Mouse (Mus musculus) midbrain, embryonic 12.5 days (tissue): ENCODE data around the gene Haus8. TPM values are rescaled to one million over a fixed set of nuclear protein-coding genes. Genes with fewer than 3 reads are reported as not detected.
"Not testable (repeated sequence)": the region's sequence is repeated elsewhere in the genome, so short reads cannot be mapped to it uniquely, and the experiment has no call there.

Experiments
- ATAC-seq: fragments of 200-750 bp; cut with Nextera tagmentation; 2 replicates; pipeline ENCODE4 v1.8.0; 2017; ENCODE audit warnings: low read depth, moderate TSS enrichment, moderate library complexity; ENCODE audit not compliant: low FRiP score
- H3K27ac ChIP-seq: fragments of 300-500 bp; sonication (generic); replicated peaks from 2 replicates; pipeline ENCODE4 v1.5.1; 2016; ENCODE audit warnings: mild to moderate bottlenecking
- H3K27me3 ChIP-seq: fragments of 300-500 bp; sonication (generic); 2 replicates; pipeline ENCODE4 v1.6.1; 2016; ENCODE audit warnings: mild to moderate bottlenecking
- H3K36me3 ChIP-seq: fragments of 300-500 bp; sonication (generic); 2 replicates; pipeline ENCODE4 v1.6.1; 2016
- H3K4me1 ChIP-seq: fragments of 300-500 bp; sonication (generic); 2 replicates; pipeline ENCODE4 v1.6.1; 2016
- H3K4me2 ChIP-seq: fragments of 300-500 bp; sonication (generic); replicated peaks from 2 replicates; pipeline ENCODE4 v1.6.1; 2016; ENCODE audit warnings: mild to moderate bottlenecking, moderate library complexity
- H3K4me3 ChIP-seq: fragments of 300-500 bp; sonication (generic); 2 replicates; pipeline ENCODE4 v1.5.1; 2016; ENCODE audit warnings: mild to moderate bottlenecking
- H3K9ac ChIP-seq: fragments of 300-500 bp; sonication (generic); replicated peaks from 2 replicates; pipeline ENCODE4 v1.6.1; 2016; ENCODE audit warnings: mild to moderate bottlenecking, moderate library complexity
- H3K9me3 ChIP-seq: fragments of 300-500 bp; sonication (generic); 2 replicates; pipeline ENCODE4 v1.6.1; 2016; ENCODE audit warnings: mild to moderate bottlenecking
- WGBS: fragments of 180-500 bp; shearing (Covaris S2); methylation state at CpG from one replicate; pipeline ENCODE4 v1.1.7; 2016; 5-methylcytosine and 5-hydroxymethylcytosine counted together
- polyA plus RNA-seq: library from polyadenylated mRNA; unstranded; fragments of >200 nt; fragmentation: Nextera tagmentation; extraction: Ambion mirVana; gene quantifications from 2 replicates; pipeline ENCODE4 v1.2.1, GENCODE M21; 2016

The Haus8 gene
- polyA plus RNA-seq, 1 experiment from 2014 or later: 57.7 TPM

DNA sequence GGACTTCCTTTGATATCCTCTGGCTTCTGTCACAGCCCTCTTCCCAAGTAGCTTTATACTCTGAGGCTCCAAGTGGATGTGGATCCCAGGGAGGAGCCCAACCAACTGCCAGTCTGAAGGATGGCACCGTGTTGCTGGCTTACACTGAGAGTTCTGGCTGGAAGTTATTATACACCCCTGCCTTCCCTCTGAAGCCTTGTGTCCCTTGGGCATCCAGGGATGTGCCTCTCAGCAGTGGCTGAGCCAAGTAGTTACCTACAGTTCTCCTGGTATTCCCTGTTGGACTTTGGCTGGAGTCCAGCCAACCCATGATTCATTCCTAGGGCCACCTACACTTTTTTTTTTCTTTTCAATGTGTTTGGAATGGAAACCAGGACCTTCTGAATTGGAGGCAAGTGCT is 9.0 kb upstream of the Haus8 start:
- H3K36me3 ChIP-seq, H3K9ac ChIP-seq, H3K27ac ChIP-seq, H3K4me1 ChIP-seq, ATAC-seq, H3K9me3 ChIP-seq, H3K27me3 ChIP-seq, H3K4me2 ChIP-seq, H3K4me3 ChIP-seq: not testable (repeated sequence)
- WGBS: 100% methylated on average over 1 of the region's 1 CpGs

DNA sequence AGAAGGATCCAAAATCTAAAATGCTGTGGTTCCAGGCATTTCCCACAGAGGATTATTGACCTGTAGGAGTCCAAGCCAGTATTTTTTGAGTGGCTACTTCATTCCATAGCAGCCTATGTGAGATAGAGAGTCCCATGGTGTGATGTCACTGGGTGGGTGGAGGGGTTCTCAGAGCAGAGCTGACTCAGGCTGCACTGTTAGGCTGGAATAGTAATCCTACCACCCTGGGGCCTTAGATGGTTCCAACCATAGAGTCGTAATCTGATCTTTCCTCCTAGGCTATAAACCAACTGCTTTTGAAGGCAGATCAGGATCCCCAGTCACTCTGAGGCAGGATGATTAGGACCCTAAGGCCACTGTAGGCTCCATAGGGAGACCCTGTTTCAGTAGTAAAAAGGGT is 6.7 kb upstream of the Haus8 start:
- H3K9me3 ChIP-seq, H3K9ac ChIP-seq, ATAC-seq, H3K27me3 ChIP-seq, H3K4me2 ChIP-seq, H3K4me1 ChIP-seq, H3K4me3 ChIP-seq, H3K27ac ChIP-seq, H3K36me3 ChIP-seq: not testable (repeated sequence)
- WGBS: 83% methylated on average over 1 of the region's 1 CpGs

DNA sequence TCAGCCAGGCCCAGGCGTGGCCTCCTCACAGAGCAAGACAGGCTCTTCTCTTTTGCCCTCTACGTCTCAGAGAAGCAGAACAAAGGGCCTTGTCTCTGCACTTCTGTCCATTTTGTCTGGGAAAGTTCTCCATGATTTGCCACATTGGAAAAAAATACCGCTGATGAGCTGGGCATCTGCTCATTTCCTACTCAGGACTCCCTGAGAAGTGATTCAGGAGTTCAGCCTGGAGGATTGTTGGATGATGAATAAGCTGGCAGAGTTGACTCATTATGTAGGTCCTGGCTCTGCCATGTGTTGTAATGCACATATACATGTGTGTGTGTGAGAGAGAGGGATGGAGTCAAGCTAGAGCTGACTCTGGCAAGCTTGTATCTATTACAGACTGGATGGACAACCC is 3.4 kb upstream of the Haus8 start:
- Histone ChIP-seq H3K9ac (no peak overlapping the region), H3K4me3 (no peak overlapping the region), H3K4me2 (no peak overlapping the region), H3K4me1 (peaks cover 22% of the 10 kb centered on the region), H3K9me3 (no peaks in the 10 kb centered on the region), H3K36me3 (no peaks in the 10 kb centered on the region; the same call in 1 of the 2 replicates), H3K27ac (no peak overlapping the region), H3K27me3 (no peaks in the 10 kb centered on the region)
- WGBS: 87% methylated on average over 3 of the region's 3 CpGs
- ATAC-seq: no peak

DNA sequence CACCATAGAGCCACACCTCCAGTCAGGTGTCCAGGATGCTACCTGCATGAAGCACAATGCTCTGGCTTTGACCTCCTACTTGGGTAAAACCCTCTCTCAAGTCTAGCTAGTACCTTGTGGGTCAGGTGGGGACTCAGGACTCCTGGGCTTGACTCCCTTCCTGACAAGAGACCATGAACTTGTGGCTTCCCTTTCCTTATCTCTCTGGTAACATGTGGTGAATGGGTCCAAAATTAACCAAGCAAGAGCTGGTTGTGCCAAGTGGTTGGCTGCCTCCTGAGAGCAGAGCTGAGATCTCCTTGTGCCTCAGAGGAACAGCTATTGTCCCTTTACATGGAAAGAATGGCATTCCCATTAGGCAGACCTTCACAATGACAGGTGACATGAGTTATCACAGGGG is 1.7 kb upstream of the Haus8 start:
- no peaks in the 10 kb centered on the region for H3K9me3 ChIP-seq
- no peak for ATAC-seq
- H3K36me3 ChIP-seq: no peaks in the 10 kb centered on the region; the same call in 1 of the 2 replicates
- H3K4me1 ChIP-seq: peaks cover 26% of the 10 kb centered on the region
- H3K27ac ChIP-seq: no peak overlapping the region
- H3K27me3 ChIP-seq: no peaks in the 10 kb centered on the region
- no peak overlapping the region for H3K9ac ChIP-seq
- no peak overlapping the region for H3K4me3 ChIP-seq
- no peak overlapping the region for H3K4me2 ChIP-seq

DNA sequence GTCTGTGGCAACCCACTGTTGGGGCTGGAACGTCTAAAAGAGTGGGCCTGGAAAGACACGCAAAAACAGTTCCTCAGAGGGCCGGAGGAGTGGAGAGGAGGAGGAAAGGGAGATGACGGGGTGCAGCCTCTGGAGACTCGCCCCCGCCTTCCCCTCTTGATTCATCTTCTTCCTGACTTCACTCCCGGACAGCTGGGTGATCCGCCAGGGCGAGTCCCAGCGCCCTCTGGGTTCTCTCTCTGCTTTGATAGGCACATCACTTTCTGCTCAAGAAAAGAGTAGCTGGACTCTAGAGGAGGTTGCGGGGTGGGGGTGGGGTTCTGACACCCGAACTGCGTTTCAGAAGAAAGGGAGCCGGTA is 397 bp upstream of the Haus8 start:
- Histone ChIP-seq H3K4me2 (peak overlapping the region; percentile 88), H3K4me3 (peak overlapping the region; percentile 87), H3K27me3 (no peaks in the 10 kb centered on the region), H3K36me3 (no peaks in the 10 kb centered on the region; the same call in 1 of the 2 replicates), H3K9me3 (no peaks in the 10 kb centered on the region), H3K4me1 (peaks cover 26% of the 10 kb centered on the region), H3K9ac (peak overlapping the region; percentile 71), H3K27ac (peak overlapping the region; percentile 77)
- 0% methylated on average over 14 of the region's 14 CpGs for WGBS
- no peak for ATAC-seq

DNA sequence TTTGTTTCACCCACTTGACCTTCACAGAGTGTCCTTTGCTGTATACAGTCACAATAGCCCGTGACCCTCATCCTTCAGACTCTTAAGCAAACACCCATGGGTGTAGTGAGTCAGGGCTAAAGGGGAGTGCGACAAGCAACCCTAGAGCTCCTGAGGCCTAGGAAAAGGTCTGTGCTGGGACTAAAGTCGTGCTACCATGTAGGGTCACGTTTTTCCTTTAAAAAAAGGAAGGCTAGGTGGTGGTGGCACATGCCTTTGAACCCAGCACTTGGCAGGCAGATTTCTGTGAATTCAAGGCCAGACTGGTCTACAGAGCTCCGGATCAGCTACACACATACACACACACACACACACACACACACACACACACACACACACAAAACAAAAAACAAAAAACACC is 1.1 kb downstream of the Haus8 start:
- 27% methylated on average over 5 of the region's 5 CpGs for WGBS
- no peaks in the 10 kb centered on the region for H3K9me3 ChIP-seq
- peak overlapping the region; percentile 72 for H3K9ac ChIP-seq
- H3K27me3 ChIP-seq: no peaks in the 10 kb centered on the region
- peak overlapping the region; percentile 87 for H3K4me3 ChIP-seq
- peak overlapping the region; percentile 61 for H3K27ac ChIP-seq
- peak overlapping the region; percentile 88 for H3K4me2 ChIP-seq
- ATAC-seq: 0 out of 2 replicates have a peak, but pooled peaks have one; percentile 0
- H3K36me3 ChIP-seq: no peaks in the 10 kb centered on the region; the same call in 1 of the 2 replicates
- peaks cover 26% of the 10 kb centered on the region for H3K4me1 ChIP-seq

DNA sequence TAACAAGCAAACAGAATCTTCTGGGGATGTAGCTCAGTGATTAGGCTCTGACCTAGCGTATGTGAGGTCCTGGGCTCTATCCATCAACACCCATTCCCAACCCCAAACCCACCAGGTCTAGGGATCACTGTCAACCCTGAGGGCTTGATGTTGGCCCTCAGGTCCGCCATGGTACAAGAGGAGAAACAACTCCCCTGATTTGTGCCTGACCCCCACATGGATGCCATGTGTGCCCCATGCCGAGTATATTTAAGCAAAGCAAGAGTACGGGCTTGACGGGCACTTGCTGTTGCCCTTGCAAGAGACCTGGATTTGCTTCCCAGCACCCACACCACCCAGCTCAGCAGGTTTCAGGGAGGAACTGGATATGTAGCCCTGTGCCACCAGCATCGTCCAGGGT is 4.4 kb downstream of the Haus8 start:
- not testable (repeated sequence) for H3K27me3 ChIP-seq, H3K9me3 ChIP-seq, H3K4me3 ChIP-seq, H3K4me2 ChIP-seq, ATAC-seq, H3K9ac ChIP-seq, H3K27ac ChIP-seq
- H3K36me3 ChIP-seq: peaks cover 10% of the 10 kb centered on the region; the same call in 1 of the 2 replicates
- 92% methylated on average over 6 of the region's 6 CpGs for WGBS
- peaks cover 12% of the 10 kb centered on the region for H3K4me1 ChIP-seq

DNA sequence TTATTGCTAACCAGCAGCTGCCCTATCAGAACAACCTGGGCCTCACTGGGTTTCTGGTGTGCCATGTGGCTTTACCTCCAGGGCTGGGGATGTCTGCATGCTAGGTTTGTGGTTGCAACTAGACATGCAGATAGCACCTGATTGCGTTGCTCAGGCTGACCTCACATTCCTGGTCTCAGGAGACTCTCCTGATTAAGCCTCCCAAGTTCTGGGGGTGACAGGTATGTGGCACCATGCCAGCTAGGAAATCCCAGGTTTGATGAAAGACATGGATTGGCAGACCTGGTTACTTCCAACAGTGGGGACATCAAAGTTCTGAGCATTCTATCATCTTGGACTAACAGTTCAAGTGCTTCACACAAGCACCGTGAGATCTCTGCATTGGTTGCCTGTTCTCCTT is 5.0 kb downstream of the Haus8 start:
- no peaks in the 10 kb centered on the region for H3K27me3 ChIP-seq
- no peak overlapping the region for H3K27ac ChIP-seq
- peaks cover 16% of the 10 kb centered on the region for H3K36me3 ChIP-seq
- ATAC-seq: no peak
- no peak overlapping the region for H3K4me3 ChIP-seq
- H3K4me1 ChIP-seq: peaks cover 10% of the 10 kb centered on the region
- no peak overlapping the region for H3K4me2 ChIP-seq
- no peak overlapping the region for H3K9ac ChIP-seq
- WGBS: 97% methylated on average over 2 of the region's 2 CpGs
- no peaks in the 10 kb centered on the region for H3K9me3 ChIP-seq

DNA sequence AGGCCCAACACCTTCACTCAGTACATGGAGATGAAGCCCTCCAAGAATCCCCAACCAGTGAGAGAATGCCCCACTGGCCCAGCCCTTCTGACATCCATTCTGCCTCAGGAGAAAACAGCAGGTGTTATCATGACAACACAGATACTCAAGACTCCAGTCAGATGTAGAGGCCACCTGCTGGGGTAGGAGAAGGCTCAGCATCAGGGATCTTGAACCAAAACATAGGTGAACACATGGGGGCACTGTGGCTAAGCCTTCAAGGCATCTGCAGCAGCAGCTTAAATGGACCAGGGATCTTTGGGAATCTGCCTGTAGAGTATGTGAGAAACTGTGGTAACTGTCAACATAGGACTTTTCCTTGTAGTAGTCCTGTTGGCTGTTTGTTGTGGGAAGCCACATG is 11.5 kb downstream of the Haus8 start:
- no peak overlapping the region for H3K4me2 ChIP-seq
- no peaks in the 10 kb centered on the region for H3K4me1 ChIP-seq
- no peaks in the 10 kb centered on the region for H3K9me3 ChIP-seq
- H3K4me3 ChIP-seq: no peak overlapping the region
- H3K27ac ChIP-seq: no peak overlapping the region
- no peak for ATAC-seq
- no peaks in the 10 kb centered on the region for H3K27me3 ChIP-seq
- H3K36me3 ChIP-seq: peaks cover 45% of the 10 kb centered on the region
- H3K9ac ChIP-seq: no peak overlapping the region

DNA sequence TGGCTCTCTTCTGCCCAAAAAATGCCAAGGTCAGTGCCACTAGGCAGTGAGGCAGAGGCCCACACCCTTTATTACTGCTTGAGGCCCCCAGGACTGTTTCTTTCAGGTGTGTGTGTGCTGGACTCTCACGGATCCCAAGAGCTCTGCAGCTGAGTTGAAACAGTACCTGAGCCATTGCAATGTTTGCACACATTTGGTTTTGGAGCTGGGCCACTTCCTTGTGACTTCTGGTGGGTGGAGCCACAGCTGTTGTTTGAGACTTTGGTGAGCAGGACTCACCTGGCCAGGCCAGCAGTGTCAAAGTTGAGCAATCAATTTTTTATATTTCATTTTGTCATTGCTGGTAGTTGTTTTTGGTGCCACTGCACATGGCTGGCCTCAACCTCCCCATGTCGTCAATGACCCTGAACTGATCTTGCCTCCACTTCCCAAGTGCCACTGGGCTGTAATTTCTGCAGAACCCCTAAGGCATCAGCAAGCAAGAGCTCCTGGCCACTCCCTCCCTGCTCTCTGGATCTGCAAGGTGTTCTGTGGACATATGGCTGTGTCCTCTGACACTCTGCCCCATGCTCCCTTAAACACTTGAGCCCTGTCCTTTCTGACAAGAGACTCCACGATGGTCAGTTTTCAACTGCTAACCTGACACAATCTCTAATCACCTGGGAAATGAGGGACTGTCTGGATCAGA is 16.0 kb downstream of the Haus8 start:
- ATAC-seq: no peak
- Histone ChIP-seq H3K27me3 (no peaks in the 10 kb centered on the region), H3K4me3 (no peak overlapping the region), H3K9ac (no peak overlapping the region), H3K9me3 (no peaks in the 10 kb centered on the region), H3K27ac (no peak overlapping the region), H3K36me3 (peaks cover 56% of the 10 kb centered on the region), H3K4me2 (no peak overlapping the region), H3K4me1 (no peaks in the 10 kb centered on the region)
- 95% methylated on average over 3 of the region's 3 CpGs for WGBS

DNA sequence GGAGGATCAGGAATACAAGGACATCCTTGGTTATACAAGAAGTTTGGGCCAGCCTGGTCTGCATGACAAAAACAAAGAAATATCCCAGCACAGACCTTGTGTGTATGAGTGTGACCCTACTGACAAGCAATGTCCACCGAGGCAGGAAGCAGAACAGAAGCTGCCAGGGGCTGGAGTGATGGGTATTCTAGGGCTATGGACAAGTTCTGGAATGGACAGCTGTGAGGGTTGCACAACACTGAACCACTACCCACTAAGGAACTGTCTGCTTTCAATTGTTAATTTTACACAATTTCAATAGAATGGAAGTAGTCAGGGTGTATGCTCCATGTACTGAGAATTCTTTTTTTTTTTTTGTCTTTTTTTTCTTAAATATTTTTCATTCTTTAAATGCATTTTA is 24.5 kb downstream of the Haus8 start:
- no peaks in the 10 kb centered on the region for H3K27me3 ChIP-seq
- ATAC-seq: no peak

DNA sequence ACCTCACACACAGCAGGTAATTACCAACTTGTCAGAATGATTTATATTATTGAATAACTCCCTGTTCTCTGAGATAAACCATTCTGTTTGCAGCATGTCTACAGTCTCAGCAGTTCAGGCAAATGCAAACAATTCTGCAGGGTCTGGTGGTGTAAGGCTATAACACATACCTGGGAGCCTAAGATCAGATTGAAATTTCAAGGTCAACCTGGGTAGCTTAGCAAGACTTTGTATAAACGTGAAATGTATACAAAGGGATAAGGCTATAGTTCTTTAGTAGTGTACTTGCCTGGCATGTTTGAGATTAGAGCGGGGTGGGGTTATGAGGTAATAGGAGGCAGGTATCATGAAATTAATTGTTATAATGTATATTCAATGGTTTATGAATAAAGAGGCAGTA is 30.0 kb downstream of the Haus8 start:
- Histone ChIP-seq H3K4me1 (no peaks in the 10 kb centered on the region), H3K9me3 (no peaks in the 10 kb centered on the region), H3K36me3 (no peaks in the 10 kb centered on the region), H3K27ac (no peak overlapping the region), H3K27me3 (no peaks in the 10 kb centered on the region), H3K4me3 (no peak overlapping the region), H3K4me2 (no peak overlapping the region), H3K9ac (no peak overlapping the region)
- 84% methylated on average over 2 of the region's 2 CpGs for WGBS
- no peak for ATAC-seq

More for the DNA sequence above, 24.5 kb downstream of the Haus8 start:
- H3K9ac ChIP-seq: no peak overlapping the region
- WGBS: 93% methylated on average over 1 of the region's 1 CpGs
- H3K4me1 ChIP-seq: no peaks in the 10 kb centered on the region
- no peak overlapping the region for H3K4me2 ChIP-seq
- no peak overlapping the region for H3K27ac ChIP-seq
- H3K36me3 ChIP-seq: peaks cover 17% of the 10 kb centered on the region; the same call in 1 of the 2 replicates
- no peak overlapping the region for H3K4me3 ChIP-seq
- no peaks in the 10 kb centered on the region for H3K9me3 ChIP-seq

DNA sequence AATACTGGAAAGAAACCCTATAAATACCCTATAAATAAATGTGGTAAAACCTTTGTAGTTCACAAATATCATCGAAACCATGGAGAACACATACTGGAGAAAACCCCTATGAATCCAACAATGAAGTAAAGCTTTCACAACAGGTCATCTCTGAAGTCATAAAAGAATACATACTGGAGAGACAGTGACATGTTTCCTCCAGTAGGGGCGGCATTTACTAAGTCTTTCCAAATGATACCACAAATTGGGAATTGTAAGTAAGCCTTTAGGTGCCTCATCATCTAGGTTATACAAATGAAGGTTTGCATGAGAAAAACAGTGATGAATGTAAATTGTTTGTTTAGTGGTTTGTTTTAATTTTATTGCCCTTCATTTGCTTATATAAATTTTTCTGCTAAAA is 48.2 kb downstream of the Haus8 start:
- no peak overlapping the region for H3K9ac ChIP-seq
- no peaks in the 10 kb centered on the region for H3K9me3 ChIP-seq
- no peaks in the 10 kb centered on the region for H3K4me1 ChIP-seq
- H3K27me3 ChIP-seq: no peaks in the 10 kb centered on the region
- H3K4me2 ChIP-seq: no peak overlapping the region
- no peak overlapping the region for H3K4me3 ChIP-seq
- WGBS: 56% methylated on average over 2 of the region's 2 CpGs
- no peaks in the 10 kb centered on the region for H3K36me3 ChIP-seq
- no peak for ATAC-seq
- H3K27ac ChIP-seq: no peak overlapping the region
